Mouse (Mus musculus) heart, embryonic 11.5 days (tissue): ENCODE measurements around the gene Ccdc51. TPM values are rescaled to one million over a fixed set of nuclear protein-coding genes. Genes with fewer than 3 reads are reported as not detected.

Experiments used
- ATAC-seq: fragments of 200-750 bp; cut with Nextera tagmentation; replicated peaks from 2 replicates; pipeline ENCODE4 v1.8.0; 2017; ENCODE audit warnings: moderate library complexity; ENCODE audit not compliant: insufficient number of reproducible peaks, low FRiP score, low TSS enrichment
- H3K27ac ChIP-seq: fragments of 300-500 bp; sonication (generic); 2 replicates; pipeline ENCODE4 v1.5.1; 2014; ENCODE audit warnings: mild to moderate bottlenecking, low read depth, low read length
- H3K27me3 ChIP-seq: fragments of 300-500 bp; sonication (generic); 2 replicates; pipeline ENCODE4 v1.6.1; 2014; ENCODE audit warnings: mild to moderate bottlenecking, low read length, mixed read lengths; ENCODE audit not compliant: control insufficient read depth, insufficient read depth
- H3K36me3 ChIP-seq: fragments of 300-500 bp; sonication (generic); 2 replicates; pipeline ENCODE4 v1.6.1; 2014; ENCODE audit warnings: mild to moderate bottlenecking, low read length, moderate library complexity, mixed read lengths; ENCODE audit not compliant: control insufficient read depth, insufficient read depth
- H3K4me1 ChIP-seq: fragments of 300-500 bp; sonication (generic); 2 replicates; pipeline ENCODE4 v1.6.1; 2014; ENCODE audit warnings: low read length; ENCODE audit not compliant: control insufficient read depth, insufficient read depth
- H3K4me2 ChIP-seq: fragments of 300-500 bp; sonication (generic); 2 replicates; pipeline ENCODE4 v1.6.1; 2014; ENCODE audit warnings: mild to moderate bottlenecking, moderate library complexity
- H3K4me3 ChIP-seq: fragments of 300-500 bp; sonication (generic); 2 replicates; pipeline ENCODE4 v1.5.1; 2014; ENCODE audit warnings: low read depth, low read length
- H3K9ac ChIP-seq: fragments of 300-500 bp; sonication (generic); 2 replicates; pipeline ENCODE4 v1.6.1; 2014; ENCODE audit warnings: mild to moderate bottlenecking, low read depth, low read length, moderate library complexity
- H3K9me3 ChIP-seq: fragments of 300-500 bp; sonication (generic); replicated peaks from 2 replicates; pipeline ENCODE4 v1.6.1; 2016; ENCODE audit warnings: low read length; ENCODE audit not compliant: control insufficient read depth
- WGBS: fragments of 180-500 bp; shearing (Covaris S2); extraction: QIAGEN DNeasy Blood & Tissue Kit; methylation state at CpG from one replicate; pipeline ENCODE4 v1.1.7; 2014; ENCODE audit not compliant: insufficient replicate concordance; 5-methylcytosine and 5-hydroxymethylcytosine counted together
- polyA plus RNA-seq: library from polyadenylated mRNA; unstranded; fragments of >200 nt; fragmentation: Nextera tagmentation; extraction: Ambion mirVana; gene quantifications from 2 replicates; pipeline ENCODE4 v1.2.1, GENCODE M21; 2014

Ccdc51 gene
- polyA plus RNA-seq, 1 experiment from 2014 or later: 15.8 TPM

DNA sequence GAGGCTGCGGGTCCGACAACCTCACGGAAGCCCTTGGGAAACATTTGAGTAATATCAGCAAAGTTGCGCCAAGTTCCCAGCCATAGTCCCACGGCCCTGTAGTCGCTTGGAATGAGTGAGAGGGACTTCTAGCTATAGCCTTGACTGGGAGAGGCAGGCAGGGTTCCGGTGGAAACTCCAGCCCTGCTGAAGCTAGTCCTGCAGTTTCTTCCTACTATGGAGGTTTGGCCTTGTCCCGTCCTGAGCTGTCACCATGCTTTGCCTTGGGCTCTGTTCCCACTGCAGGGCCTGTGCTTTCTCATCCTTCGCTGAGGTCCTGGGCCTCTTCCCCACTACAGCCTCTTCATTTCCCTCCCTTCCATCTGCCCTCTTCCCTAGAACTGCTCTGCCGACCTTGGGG lies 33.9 kb downstream of the Ccdc51 start:
- Histone ChIP-seq H3K36me3 (peaks cover 48% of the 10 kb centered on the region), H3K9ac (no peak overlapping the region), H3K27me3 (no peaks in the 10 kb centered on the region), H3K4me3 (no peak overlapping the region), H3K4me2 (no peak overlapping the region), H3K9me3 (no peaks in the 10 kb centered on the region), H3K27ac (no peak overlapping the region), H3K4me1 (no peaks in the 10 kb centered on the region)
- WGBS: 88% methylated on average over 10 of the region's 10 CpGs
- ATAC-seq: no peak

DNA sequence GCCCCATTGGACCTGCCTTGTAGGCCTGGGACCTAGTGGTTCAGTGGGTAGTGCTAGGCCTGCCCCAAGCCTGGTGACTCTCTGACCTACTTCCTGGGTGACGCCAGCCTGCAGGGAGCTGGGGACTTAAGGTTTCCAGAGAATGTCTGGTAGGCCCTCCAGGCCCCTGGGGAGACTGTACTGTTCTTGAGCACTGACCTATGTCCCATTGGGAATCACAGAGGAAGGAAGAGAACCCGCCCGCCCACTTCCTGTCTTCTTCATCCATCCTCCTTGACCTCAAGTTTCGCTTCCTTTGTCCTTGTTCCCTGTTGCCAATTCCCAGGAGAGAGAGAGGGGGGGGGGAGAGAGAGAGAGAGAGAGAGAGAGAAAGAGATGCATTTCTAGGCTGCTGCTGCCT lies 35.8 kb downstream of the Ccdc51 start:
- Histone ChIP-seq H3K4me3 (no peak overlapping the region), H3K9ac (no peak overlapping the region), H3K4me1 (no peaks in the 10 kb centered on the region), H3K27me3 (no peaks in the 10 kb centered on the region), H3K4me2 (no peak overlapping the region), H3K9me3 (no peaks in the 10 kb centered on the region), H3K27ac (no peak overlapping the region), H3K36me3 (peaks cover 39% of the 10 kb centered on the region)
- no peak for ATAC-seq
- 72% methylated on average over 4 of the region's 4 CpGs for WGBS

DNA sequence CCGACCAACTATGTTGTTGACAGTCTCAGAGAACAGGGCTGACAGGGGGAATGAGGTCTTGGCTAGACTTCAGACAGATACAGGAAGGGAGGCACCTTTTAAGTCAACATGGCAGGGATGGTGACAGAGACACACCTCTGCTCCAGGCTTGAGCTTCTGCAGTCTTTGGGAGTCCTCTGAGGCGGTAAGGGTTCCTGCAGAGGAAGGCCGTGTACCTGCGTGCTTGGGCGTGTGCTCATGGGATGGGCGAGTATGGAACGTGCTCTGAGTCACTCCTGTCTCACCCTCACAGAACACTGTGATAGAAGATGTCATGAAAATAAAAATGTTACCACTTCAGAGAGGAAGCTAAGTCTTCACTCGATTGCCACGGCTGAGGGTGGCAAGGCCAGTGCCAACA lies 37.3 kb downstream of the Ccdc51 start:
- WGBS: 82% methylated on average over 9 of the region's 9 CpGs
- H3K9me3 ChIP-seq: no peaks in the 10 kb centered on the region
- H3K4me2 ChIP-seq: no peak overlapping the region
- peaks cover 27% of the 10 kb centered on the region for H3K36me3 ChIP-seq
- 0 out of 2 replicates have a peak, but pooled peaks cover 3% of the 10 kb centered on the region for H3K4me1 ChIP-seq
- no peak overlapping the region for H3K27ac ChIP-seq
- H3K4me3 ChIP-seq: no peak overlapping the region
- H3K27me3 ChIP-seq: no peaks in the 10 kb centered on the region
- no peak overlapping the region for H3K9ac ChIP-seq
- no peak for ATAC-seq

DNA sequence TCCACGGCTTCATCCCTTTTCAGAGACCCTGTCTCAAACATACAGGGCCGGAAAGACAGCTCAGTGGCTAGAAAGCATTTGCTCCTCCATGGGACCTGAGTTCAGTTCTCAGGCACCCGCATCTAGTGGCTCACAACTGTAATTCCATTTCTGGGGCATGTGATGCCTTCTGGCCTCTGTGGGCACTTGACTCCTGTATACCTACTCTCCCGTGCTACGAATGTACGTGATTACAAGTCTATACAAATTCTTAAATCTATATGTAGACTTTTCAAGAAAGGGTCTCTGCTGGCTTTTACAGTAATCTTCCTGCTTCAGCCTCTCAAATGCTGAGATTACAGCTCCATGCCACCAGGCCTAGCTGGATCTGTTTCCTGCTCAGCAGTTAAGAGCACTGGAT lies 38.7 kb downstream of the Ccdc51 start:
- H3K36me3 ChIP-seq: peaks cover 15% of the 10 kb centered on the region; the same call in 1 of the 2 replicates
- no peak overlapping the region for H3K9ac ChIP-seq
- no peaks in the 10 kb centered on the region for H3K27me3 ChIP-seq
- H3K4me1 ChIP-seq: 0 out of 2 replicates have a peak, but pooled peaks cover 3% of the 10 kb centered on the region
- WGBS: 87% methylated on average over 6 of the region's 6 CpGs
- H3K4me2 ChIP-seq: no peak overlapping the region
- ATAC-seq: no peak
- no peak overlapping the region for H3K4me3 ChIP-seq
- H3K27ac ChIP-seq: no peak overlapping the region
- H3K9me3 ChIP-seq: no peaks in the 10 kb centered on the region

DNA sequence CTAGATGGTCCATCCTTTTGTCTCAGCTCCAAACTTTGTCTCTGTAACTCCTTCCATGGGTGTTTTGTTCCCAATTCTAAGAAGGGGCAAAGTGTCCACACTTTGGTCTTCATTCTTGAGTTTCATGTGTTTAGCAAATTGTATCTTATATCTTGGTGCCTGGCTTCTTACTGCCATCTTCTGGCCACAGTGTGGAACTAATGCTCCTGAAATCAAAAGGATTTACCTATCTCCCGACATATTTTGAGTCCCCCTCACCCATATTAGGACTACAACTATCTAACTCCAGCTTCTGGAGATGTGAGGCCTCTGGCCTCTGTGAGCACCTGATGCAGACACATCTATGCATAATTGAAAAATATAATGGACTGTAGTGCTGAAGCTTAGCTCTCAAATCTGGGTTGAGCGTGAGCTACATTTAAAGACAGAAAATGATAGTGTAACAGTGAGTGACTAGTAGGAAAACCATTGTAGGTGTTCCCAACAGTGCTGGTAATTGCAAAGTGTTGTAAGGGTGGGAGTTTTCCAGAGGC lies 40.3 kb downstream of the Ccdc51 start:
- whole genome bisulfite sequencing: 45% methylated on average over 2 of the region's 2 CpGs

DNA sequence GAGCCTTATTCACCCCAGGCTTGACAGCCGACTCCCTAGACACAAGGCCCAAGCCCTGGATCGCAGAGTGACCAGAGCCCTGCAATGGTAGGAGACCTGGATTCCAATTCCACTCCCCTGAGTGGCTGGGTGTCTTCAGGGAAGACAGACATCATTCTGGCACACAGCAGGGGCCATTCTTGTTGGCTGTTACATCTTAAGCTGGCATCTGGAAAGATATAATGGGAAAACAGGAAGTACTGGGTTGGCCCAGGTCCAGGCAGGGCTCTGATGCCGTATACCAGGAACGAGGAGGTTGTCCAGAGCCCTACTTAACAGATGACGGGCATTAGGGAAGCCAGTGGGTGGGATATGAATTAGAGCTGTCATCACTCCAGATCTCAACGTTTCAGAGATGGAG lies 41.0 kb downstream of the Ccdc51 start:
- no peak overlapping the region for H3K4me3 ChIP-seq
- no peak overlapping the region for H3K9ac ChIP-seq
- no peak for ATAC-seq
- H3K27ac ChIP-seq: no peak overlapping the region
- 0 out of 2 replicates have a peak, but pooled peaks cover 3% of the 10 kb centered on the region for H3K4me1 ChIP-seq
- no peak overlapping the region for H3K4me2 ChIP-seq
- H3K9me3 ChIP-seq: no peaks in the 10 kb centered on the region
- no peaks in the 10 kb centered on the region for H3K36me3 ChIP-seq
- 37% methylated on average over 6 of the region's 6 CpGs for WGBS
- H3K27me3 ChIP-seq: no peaks in the 10 kb centered on the region

More for the DNA sequence above, 40.3 kb downstream of the Ccdc51 start:
- H3K4me1 ChIP-seq: 0 out of 2 replicates have a peak, but pooled peaks cover 3% of the 10 kb centered on the region
- no peaks in the 10 kb centered on the region for H3K27me3 ChIP-seq
- H3K9me3 ChIP-seq: no peaks in the 10 kb centered on the region
- no peak overlapping the region for H3K27ac ChIP-seq
- 0 out of 2 replicates have a peak, but pooled peaks cover 5% of the 10 kb centered on the region for H3K36me3 ChIP-seq
- no peak overlapping the region for H3K9ac ChIP-seq
- no peak overlapping the region for H3K4me2 ChIP-seq
- H3K4me3 ChIP-seq: no peak overlapping the region
- no peak for ATAC-seq

DNA sequence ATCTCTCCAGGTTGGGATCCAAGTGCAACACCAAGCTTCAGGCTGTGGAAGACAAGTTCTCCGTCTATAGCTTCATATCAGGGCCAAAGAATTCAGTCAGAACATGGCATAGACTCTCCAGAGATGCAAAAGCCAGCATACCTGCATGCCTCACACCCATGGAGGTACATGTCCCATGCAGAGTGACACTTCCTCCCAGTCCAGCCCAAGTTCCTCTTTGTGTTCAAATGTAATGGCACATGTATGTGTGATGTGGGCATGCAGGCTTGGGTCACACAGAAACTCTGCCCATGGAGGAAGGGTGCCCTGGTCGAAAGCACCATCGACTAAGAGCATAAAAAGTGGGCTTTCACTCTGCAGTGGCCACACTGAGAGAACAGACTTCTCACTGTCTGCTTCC lies 41.9 kb downstream of the Ccdc51 start:
- H3K9ac ChIP-seq: no peak overlapping the region
- 74% methylated on average over 3 of the region's 3 CpGs for WGBS
- H3K4me1 ChIP-seq: 0 out of 2 replicates have a peak, but pooled peaks cover 3% of the 10 kb centered on the region
- no peaks in the 10 kb centered on the region for H3K9me3 ChIP-seq
- no peaks in the 10 kb centered on the region for H3K27me3 ChIP-seq
- no peak overlapping the region for H3K27ac ChIP-seq
- no peak overlapping the region for H3K4me2 ChIP-seq
- no peak for ATAC-seq
- H3K36me3 ChIP-seq: no peaks in the 10 kb centered on the region
- H3K4me3 ChIP-seq: no peak overlapping the region

DNA sequence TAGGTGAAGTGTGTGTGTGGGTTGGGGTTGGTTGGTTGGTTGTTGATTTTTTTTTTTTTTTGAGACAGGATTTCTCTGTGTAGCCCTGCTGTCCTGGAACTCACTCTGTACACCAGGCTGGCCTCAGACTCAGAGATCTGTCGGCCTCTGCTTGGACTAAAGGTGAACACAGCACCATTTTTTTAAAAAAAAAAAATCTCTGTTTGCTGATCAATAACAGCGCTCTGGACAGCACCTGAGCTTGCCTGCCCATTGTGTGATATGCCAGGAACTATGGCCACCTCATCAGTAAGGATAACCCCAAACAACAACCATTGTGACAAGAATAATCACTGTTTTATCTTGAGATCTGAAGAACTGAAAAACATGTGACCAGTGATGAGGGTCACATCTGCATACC lies 42.8 kb downstream of the Ccdc51 start:
- H3K9ac ChIP-seq: no peak overlapping the region
- no peaks in the 10 kb centered on the region for H3K9me3 ChIP-seq
- no peaks in the 10 kb centered on the region for H3K27me3 ChIP-seq
- no peak overlapping the region for H3K4me3 ChIP-seq
- H3K4me1 ChIP-seq: 0 out of 2 replicates have a peak, but pooled peaks cover 3% of the 10 kb centered on the region
- no peak overlapping the region for H3K27ac ChIP-seq
- no peaks in the 10 kb centered on the region for H3K36me3 ChIP-seq
- no peak overlapping the region for H3K4me2 ChIP-seq
- 72% methylated on average over 2 of the region's 2 CpGs for WGBS
- ATAC-seq: no peak

DNA sequence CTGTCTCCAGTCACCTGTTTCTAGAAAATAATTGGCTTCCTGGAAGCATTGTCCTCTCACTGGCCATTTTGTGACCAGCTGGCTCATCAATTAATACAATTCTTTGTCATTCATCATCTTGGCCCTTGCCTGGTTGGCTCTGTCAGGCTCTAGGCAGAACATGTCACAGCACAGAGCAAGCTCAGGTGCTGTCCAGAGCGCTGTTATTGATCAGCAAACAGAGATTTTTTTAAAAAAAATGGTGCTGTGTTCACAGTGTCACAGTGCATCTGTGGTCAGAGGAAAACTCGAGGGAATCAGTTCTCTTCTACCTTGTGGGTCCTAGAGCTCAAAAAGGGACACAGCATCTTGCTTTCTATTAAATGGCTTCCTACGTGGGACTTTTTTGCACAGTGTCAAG lies 43.2 kb downstream of the Ccdc51 start:
- Histone ChIP-seq H3K9ac (no peak overlapping the region), H3K27me3 (no peaks in the 10 kb centered on the region), H3K9me3 (no peaks in the 10 kb centered on the region), H3K4me1 (0 out of 2 replicates have a peak, but pooled peaks cover 3% of the 10 kb centered on the region), H3K4me2 (no peak overlapping the region), H3K27ac (no peak overlapping the region), H3K36me3 (no peaks in the 10 kb centered on the region), H3K4me3 (no peak overlapping the region)
- no peak for ATAC-seq
- WGBS: 64% methylated on average over 3 of the region's 3 CpGs
